Mouse (Mus musculus) E14TG2a.4 (cell line): ENCODE results near the gene Uty.

Experiments
- CTCF ChIP-seq: conservative IDR thresholded peaks from 2 replicates; pipeline ENCODE4 v1.5.1; 2014; ENCODE audit warnings: low read length
- NANOG ChIP-seq: IDR thresholded peaks from 2 replicates; pipeline ENCODE4 v1.6.1; 2014; ENCODE audit warnings: borderline replicate concordance, low read length, mixed read lengths
- POU5F1 ChIP-seq: IDR thresholded peaks from 2 replicates; pipeline ENCODE4 v1.6.1; 2014; ENCODE audit warnings: low read length, borderline replicate concordance

- TF ChIP-seq CTCF (no peak), POU5F1 (no peak), NANOG (no peak)
Measured at GRCm38 (mm10) chrY:1220001-1220400, 25.6 kb downstream of the Uty start.
